Mouse (Mus musculus) Patski (cell line): ENCODE results near the gene Neurl3. TPM values are rescaled to one million over a fixed set of nuclear protein-coding genes. Genes with fewer than 3 reads are reported as not detected.

Source experiments
- ATAC-seq: fragments of 100-300 bp; one replicate; pipeline ENCODE4 v1.8.0; 2021
- CTCF ChIA-PET: fragments of 350-600 bp; sonication (Branson Sonifier 250); formaldehyde crosslinking; loops from one replicate; lab custom pipeline; 2022; ENCODE audit warnings: inconsistent platforms; lab: Charles Lee
- POLR2A ChIA-PET: fragments of 350-600 bp; sonication (Branson Sonifier 250); formaldehyde crosslinking; loops from one replicate; lab custom pipeline; 2022; ENCODE audit warnings: antibody characterized with exemption, inconsistent platforms; lab: Charles Lee
- DNase-seq: peaks from one replicate; pipeline ENCODE4 v3.0.0-alpha.2; 2011; ENCODE audit warnings: low read depth, low spot score
- H3K27me3 ChIP-seq: fragments of 371-371 bp; one replicate; pipeline ENCODE4 v1.5.1; 2021
- CTCF ChIP-seq: fragments of 100-300 bp; IDR thresholded peaks from one replicate; pipeline ENCODE4 v1.5.1; 2021
- in situ Hi-C: fragments of 300-500 bp; cut with MboI; formaldehyde crosslinking; loops from 3 replicates; pipeline ENCODE4 v1.11.1; 2018; ENCODE audit warnings: low pct_unique_long_range_greater_than_20kb, mixed read lengths
- polyA plus RNA-seq: library from polyadenylated mRNA; unstranded; gene quantifications from one replicate; pipeline ENCODE4 v1.2.3, GENCODE M21; 2021

Neurl3 gene
- polyA plus RNA-seq = 2.7 TPM

DNA sequence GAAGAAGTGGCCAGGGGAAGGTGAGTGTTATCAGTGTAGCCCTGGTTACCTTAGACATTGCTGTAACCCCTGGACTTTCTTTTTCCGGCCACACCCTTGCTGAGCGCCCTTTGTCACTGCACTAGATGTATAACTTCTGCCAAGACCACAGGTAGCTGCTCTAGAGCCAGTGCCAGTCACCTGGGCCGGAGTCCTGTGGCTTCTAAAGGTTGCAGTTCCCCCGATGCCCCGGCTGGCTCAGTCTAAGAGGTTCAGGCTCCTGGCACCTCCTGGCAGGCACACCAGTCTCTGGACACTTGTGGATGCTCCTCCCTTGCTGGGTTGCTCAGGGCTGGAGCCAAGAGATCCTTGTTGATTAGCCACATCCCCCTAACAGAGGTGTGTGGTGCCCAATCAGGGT lies at the start of gene Neurl3:
Gene Neurl3 (minus strand): TSS at position 225 of the 400 bp plus-strand sequence.
- in situ Hi-C loops = loop anchor here (25.0 kb wide), 2 partner anchors 737 to 1412 kb away; no protein-coding TSS in a partner anchor
- DNase-seq (no peak), ATAC-seq (no peak)
- ChIA-PET CTCF (interaction anchor here (1.0 kb wide), 2 partner anchors 14 to 936 kb away, joined by 3 read pairs; no protein-coding TSS in a partner anchor), POLR2A (interaction anchor here (1.2 kb wide), 1 partner anchor 21 kb away, joined by 3 read pairs; no protein-coding TSS in a partner anchor)
- H3K27me3 ChIP-seq = no peaks in the 10 kb centered on the region
- TF ChIP-seq CTCF = no peak

DNA sequence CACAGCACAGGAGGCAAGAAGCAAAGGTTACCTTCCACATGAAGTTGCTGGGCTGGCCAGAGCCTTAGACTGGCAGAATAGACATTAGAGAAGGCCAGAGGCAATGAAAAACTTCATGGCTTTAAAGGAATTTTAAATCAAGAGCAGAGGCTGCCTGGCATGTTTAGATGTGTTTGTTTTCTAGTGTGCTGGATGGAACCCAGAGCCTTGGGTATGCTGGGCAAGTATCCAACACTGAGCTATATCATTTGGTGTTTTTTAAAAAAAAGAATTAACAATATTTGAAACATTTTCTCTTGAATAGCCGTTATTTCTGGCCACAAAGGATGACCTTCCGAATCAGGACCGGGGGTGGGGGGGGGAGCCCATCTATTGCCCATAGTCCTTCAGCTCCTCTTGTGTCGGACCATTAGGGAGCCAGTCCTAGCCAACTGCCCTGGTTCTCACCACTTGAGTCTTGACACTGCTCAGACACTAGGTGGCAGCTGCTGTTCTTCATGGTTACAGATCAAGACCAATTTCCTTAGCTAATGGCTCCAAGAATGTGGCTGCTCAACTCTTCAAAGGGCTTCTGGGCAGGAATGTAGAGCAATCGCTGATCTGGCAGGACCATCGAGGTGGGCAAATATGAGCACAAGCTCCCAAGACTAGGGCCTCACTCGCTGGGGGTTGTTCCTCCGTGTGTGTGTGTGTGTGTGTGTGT lies 49.4 kb upstream of the Neurl3 start:
- no peak for TF ChIP-seq CTCF
- no peaks in the 10 kb centered on the region for H3K27me3 ChIP-seq
- DNase-seq (no peak), ATAC-seq (peak; percentile 31)
- CTCF ChIA-PET = interaction anchor here (0.6 to 3.8 kb wide), 22 partner anchors 9 to 248 kb away, joined by 3 to 15 read pairs (median 4); no protein-coding TSS in a partner anchor
- in situ Hi-C loops = no loop called here
- POLR2A ChIA-PET = interaction anchor here (1.2 kb wide), 2 partner anchors 13 to 177 kb away, joined by 3 read pairs; no protein-coding TSS in a partner anchor

DNA sequence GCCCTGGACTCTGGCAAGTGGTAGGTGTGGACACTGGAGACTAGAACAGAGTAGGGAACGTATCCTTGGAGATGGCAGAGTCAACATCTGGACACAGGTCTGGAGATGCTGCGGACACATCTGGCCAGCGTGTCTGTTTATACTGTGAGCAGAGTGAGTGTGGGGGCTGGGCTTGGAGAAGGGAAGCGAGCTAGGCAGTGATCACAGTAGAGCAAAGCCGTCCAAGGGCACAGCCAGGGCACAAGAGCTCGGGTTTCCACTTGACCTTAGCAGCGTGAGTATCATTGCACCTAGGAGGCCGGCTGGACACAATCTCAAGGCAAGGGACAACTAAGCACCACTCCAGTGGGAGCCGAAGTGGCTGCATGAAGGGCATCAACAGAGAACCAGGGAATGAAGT lies 48.6 kb upstream of the Neurl3 start:
- no peaks in the 10 kb centered on the region for H3K27me3 ChIP-seq
- DNase-seq = no peak
- in situ Hi-C loops = no loop called here
- no peak for TF ChIP-seq CTCF
- no peak for ATAC-seq
- ChIA-PET CTCF (interaction anchor here (1.5 to 3.8 kb wide), 5 partner anchors 11 to 180 kb away, joined by 10 to 16 read pairs (median 12); no protein-coding TSS in a partner anchor), POLR2A (no interaction called here)

DNA sequence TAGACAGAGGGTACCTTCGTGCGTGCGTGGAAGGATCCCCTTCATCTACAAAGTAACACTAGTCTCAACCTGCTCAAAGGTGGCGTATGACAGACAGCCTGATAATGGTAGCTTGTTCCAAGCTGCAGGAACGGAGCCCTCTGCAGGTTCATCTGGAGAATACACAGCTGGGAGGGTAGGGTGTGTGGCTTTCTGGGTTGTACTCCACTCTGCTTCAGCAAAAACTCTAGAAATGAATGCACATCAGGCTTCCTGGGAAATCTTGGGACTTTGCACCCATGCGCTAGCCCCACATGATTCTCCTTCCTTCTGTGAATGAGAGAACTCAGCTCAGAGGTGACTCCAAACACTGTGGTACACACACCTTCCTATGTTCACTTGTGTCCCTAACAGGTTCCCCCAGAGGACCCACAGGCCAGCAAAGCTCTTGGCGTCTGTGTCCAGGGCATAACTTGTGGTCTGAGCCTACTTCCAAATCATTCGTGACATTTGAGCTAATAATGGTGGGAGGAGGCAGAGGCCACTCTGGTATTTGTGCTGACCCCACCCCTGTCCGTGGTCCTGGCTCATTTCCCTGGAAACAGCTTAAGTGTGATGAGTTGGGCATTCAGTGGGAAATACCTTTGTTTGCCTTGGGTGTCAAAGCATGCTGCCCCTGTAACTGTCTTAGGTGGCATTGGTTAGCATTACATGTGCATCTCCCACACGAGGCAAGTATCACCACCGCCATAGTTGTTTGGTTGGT lies 47.5 kb upstream of the Neurl3 start:
- ChIA-PET POLR2A (no interaction called here), CTCF (interaction anchor here (1.1 to 2.2 kb wide), 6 partner anchors 10 to 179 kb away, joined by 3 to 16 read pairs (median 6); no protein-coding TSS in a partner anchor)
- ATAC-seq = no peak
- H3K27me3 ChIP-seq = no peaks in the 10 kb centered on the region
- DNase-seq = no peak
- TF ChIP-seq CTCF = no peak
- in situ Hi-C loops = no loop called here

DNA sequence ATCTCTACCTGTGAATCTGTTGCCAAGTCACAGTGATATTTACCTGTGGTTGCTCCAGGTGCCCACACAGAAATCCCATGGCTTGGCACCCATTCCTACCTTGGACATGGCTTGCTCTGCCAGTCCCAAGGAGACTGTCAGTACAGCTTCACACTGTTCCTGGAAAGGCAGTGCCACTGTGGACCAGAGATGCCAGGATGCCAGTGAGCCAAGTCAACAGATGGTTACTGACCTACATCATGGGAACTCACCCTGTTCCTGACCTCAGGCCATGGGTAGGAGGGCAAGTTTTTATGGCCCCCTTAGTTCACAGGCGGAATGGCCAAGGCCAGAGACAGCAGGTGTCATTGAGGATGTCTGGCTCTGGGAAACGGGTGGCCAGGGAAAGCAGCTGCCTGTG lies 46.7 kb upstream of the Neurl3 start:
- no peak for TF ChIP-seq CTCF
- H3K27me3 ChIP-seq = no peaks in the 10 kb centered on the region
- ChIA-PET POLR2A (interaction anchor here (0.6 to 1.2 kb wide), 2 partner anchors 9 to 180 kb away, joined by 3 to 4 read pairs; no protein-coding TSS in a partner anchor), CTCF (interaction anchor here (1.0 to 2.2 kb wide), 7 partner anchors 9 to 180 kb away, joined by 3 to 16 read pairs (median 4); no protein-coding TSS in a partner anchor)
- in situ Hi-C loops = no loop called here
- ATAC-seq (no peak), DNase-seq (no peak)

DNA sequence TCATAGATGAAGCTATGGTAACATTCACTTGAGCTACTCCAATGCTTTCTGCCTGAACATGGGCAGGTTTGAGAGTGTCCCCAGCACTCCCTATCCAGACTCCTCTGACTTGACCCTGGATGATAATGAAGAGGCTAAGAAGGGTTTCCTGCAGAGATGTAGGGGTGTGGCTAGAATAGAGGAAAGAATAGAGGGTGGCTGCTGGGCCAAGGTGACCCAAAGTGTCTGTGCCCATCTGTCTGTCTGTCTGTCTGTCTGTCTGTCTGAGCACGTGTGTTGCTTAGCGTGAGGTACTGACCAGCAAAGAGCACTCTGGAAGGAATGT lies 41.3 kb upstream of the Neurl3 start:
- ATAC-seq (no peak), DNase-seq (no peak)
- in situ Hi-C loops = no loop called here
- ChIA-PET POLR2A (no interaction called here), CTCF (interaction anchor here (3.5 kb wide), 1 partner anchor 9 kb away, joined by 15 read pairs; no protein-coding TSS in a partner anchor)
- TF ChIP-seq CTCF = no peak
- H3K27me3 ChIP-seq = no peaks in the 10 kb centered on the region

DNA sequence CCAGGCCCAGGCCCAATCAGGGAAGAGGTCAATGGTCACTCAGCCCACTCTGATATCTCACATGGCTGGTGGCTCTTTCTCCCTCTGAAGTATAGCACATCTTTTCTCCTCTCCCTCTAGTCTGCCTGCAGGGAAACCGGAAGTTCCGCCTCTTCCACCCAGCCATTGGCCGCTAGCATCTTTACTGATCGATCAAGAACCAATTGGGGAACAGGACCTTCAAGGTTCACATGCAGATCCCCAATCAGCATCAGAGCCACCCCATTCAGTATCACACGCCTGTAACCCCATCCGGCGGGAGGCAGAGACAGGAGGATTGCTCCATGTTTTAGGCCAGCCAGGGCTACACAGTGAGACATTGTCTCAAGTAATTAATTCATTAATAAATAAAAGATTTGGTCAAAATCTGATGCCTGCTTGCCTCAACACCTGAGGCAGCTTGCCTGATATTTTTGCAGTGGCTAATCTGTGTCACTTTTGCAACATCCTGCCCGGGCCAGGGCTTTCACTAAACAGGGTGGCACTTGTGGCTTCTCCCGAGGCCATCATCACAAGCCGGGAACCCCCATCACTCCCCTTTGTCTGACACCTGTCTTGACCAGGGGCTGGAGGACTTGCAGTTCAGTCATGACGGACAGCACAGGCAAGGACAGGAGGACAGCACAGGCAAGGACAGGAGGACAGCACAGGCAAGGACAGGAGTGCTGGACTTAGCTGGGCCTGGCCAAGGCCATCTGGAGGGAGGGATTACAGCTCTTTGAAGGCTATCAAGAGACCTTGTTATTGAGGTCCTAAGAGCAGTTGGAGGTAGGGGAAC lies 40.7 kb upstream of the Neurl3 start:
- in situ Hi-C loops = loop anchor here (5.0 kb wide), 1 partner anchor 172 kb away; no protein-coding TSS in a partner anchor
- ChIA-PET CTCF (interaction anchor here (3.5 kb wide), 1 partner anchor 10 kb away, joined by 15 read pairs; no protein-coding TSS in a partner anchor), POLR2A (no interaction called here)
- H3K27me3 ChIP-seq = no peaks in the 10 kb centered on the region
- no peak for TF ChIP-seq CTCF
- DNase-seq (no peak), ATAC-seq (no peak)

DNA sequence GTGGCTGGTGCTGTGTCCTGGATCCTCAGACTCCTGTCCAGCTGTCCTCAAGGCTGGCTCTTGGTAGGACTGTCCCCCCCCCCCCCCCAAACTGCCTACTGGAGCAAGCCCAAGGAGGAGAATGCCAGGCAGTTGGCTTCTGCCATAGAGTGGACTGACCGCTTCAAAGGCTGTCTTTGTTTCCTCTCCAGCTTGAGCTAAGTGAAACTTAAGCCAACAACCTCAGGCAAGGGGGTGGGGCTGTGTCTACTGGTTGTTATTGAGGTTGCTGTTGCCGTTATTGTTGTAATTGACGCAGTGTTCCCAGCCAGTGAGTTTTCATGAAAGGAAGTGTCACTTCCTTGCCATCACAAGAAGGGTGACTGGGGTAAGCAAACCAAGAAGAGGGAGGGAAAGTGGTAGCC lies 35.0 kb upstream of the Neurl3 start:
- CTCF ChIA-PET = interaction anchor here (1.5 kb wide), 1 partner anchor 14 kb away, joined by 5 read pairs; no protein-coding TSS in a partner anchor
- in situ Hi-C loops = no loop called here
- DNase-seq (no peak), ATAC-seq (no peak)
- no peak for TF ChIP-seq CTCF
- POLR2A ChIA-PET = no interaction called here
- H3K27me3 ChIP-seq = no peaks in the 10 kb centered on the region

DNA sequence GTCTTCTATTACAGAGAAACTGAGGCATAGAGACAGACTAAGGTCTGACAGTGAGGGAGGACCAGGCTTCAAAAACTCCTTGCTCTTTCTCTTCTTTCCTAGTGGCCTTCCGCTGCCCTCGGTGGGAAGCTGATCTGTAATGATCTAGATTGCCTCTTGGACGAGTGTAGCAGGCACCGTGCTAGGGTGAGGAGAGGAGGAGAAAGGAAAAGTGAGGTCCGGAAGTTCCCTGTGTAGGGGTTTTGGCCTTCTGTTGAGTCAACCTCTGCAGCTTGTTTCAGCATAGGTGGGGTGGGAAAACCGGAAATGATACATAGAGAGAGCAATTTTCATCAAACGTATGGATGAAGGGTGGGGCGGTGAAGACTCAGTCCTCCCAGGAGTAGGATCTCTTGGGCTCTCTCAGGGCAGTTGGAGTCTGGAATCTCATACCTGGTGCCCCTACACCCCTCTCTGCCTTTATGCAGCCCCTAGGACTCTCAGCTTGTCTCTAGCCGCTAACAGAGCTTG lies 34.5 kb upstream of the Neurl3 start:
- CTCF ChIA-PET = interaction anchor here (1.5 kb wide), 1 partner anchor 15 kb away, joined by 5 read pairs; no protein-coding TSS in a partner anchor
- no peak for ATAC-seq
- no peak for DNase-seq
- H3K27me3 ChIP-seq = no peaks in the 10 kb centered on the region
- POLR2A ChIA-PET = no interaction called here
- no peak for TF ChIP-seq CTCF
- in situ Hi-C loops = no loop called here
